In the genomic region with DNA sequence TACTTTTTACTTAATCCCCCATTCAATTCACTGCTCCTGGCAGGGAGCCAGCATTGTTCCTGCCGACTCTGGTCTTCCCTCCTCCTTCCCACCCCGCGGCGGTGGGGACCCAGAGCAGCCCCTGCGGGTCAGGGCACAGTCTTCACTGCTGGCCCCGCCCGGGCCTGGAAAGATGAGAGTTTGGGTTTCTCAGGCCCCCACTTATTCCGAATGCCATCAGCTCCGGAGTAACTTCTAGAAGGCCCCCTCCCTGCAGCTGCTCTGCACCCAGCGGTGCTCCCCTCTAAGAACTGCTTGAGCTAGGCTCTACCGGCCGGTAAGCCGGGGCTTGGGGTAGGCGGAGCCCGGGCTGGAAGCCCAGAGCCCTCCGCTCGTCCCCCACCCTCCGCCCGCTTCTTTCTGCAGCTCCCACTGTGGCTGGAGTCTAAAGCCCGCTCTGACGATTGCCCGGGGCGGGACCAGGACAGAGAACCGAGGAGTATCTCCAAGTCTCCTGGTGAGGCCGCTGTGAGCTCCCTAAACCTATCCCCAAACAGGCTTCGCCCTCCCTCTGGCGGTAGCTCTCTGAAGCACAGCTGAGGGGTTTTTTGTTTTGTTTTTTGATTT, we compare ENCODE assay signal across 1 mouse cellular context.
TF ChIP-seq lines count a peak whose summit lies in the region.

No protein-coding gene starts in this region.

TF ChIP-seq in CH12.LX, 34 proteins besides CTCF, POLR2A, EP300 and RAD21:
- TF ChIP-seq CHD2 (IDR thresholded peaks at IDR 0.05; ENCODE audit: low read length) (no peak), NELFE (IDR thresholded peaks at IDR 0.05; ENCODE audit: low read depth, low read length) (peak; percentile 66; the same call in 1 of the 2 replicates), ZC3H11A (IDR thresholded peaks at IDR 0.05; ENCODE audit: low read depth, low read length) (peak; percentile 9; the same call in 1 of the 2 replicates), ZKSCAN1 (IDR thresholded peaks at IDR 0.05; ENCODE audit: borderline replicate concordance, low read depth, low read length) (no peak), SMC3 (IDR thresholded peaks at IDR 0.05; ENCODE audit: low read depth, low read length) (peak; percentile 86), IRF4 (IDR thresholded peaks at IDR 0.05; ENCODE audit: low read depth, low read length) (peak; percentile 48; the same call in 1 of the 2 replicates)
